Mouse (Mus musculus) lung, postnatal 0 days (tissue): ENCODE results near the gene Cdhr3. TPM values are rescaled to one million over a fixed set of nuclear protein-coding genes. Genes with fewer than 3 reads are reported as not detected.
A peak's percentile ranks its signal among the peaks of the same experiment; 100 is the strongest.

Experiments
- ATAC-seq: fragments of 200-750 bp; cut with Nextera tagmentation; 2 replicates; pipeline ENCODE4 v1.8.0; 2017; ENCODE audit warnings: moderate library complexity
- DNase-seq: peaks from one replicate; pipeline ENCODE4 v3.0.0-alpha.2; 2016; ENCODE audit warnings: low spot score
- H3K27ac ChIP-seq: fragments of 300-500 bp; sonication (generic); 2 replicates; pipeline ENCODE4 v1.5.1; 2014; ENCODE audit warnings: antibody characterized with exemption, mild to moderate bottlenecking, low read length, mixed read lengths
- H3K27me3 ChIP-seq: fragments of 300-500 bp; sonication (generic); replicated peaks from 2 replicates; pipeline ENCODE4 v1.6.1; 2014; ENCODE audit warnings: low read length, mixed read lengths; ENCODE audit not compliant: insufficient read depth
- H3K36me3 ChIP-seq: fragments of 300-500 bp; sonication (generic); 2 replicates; pipeline ENCODE4 v1.6.1; 2014; ENCODE audit warnings: low read length, mixed read lengths; ENCODE audit not compliant: insufficient read depth
- H3K4me1 ChIP-seq: fragments of 300-500 bp; sonication (generic); 2 replicates; pipeline ENCODE4 v1.6.1; 2014; ENCODE audit warnings: antibody characterized with exemption, low read depth, low read length, mixed read lengths; ENCODE audit not compliant: insufficient read depth
- H3K4me2 ChIP-seq: fragments of 300-500 bp; sonication (generic); replicated peaks from 2 replicates; pipeline ENCODE4 v1.6.1; 2014; ENCODE audit warnings: low read depth, mild to moderate bottlenecking, low read length, moderate library complexity, mixed read lengths
- H3K4me3 ChIP-seq: fragments of 300-500 bp; sonication (generic); 2 replicates; pipeline ENCODE4 v1.5.1; 2014; ENCODE audit warnings: low read depth, low read length
- H3K9ac ChIP-seq: fragments of 300-500 bp; sonication (generic); replicated peaks from 2 replicates; pipeline ENCODE4 v1.6.1; 2014; ENCODE audit warnings: low read depth, mild to moderate bottlenecking
- H3K9me3 ChIP-seq: fragments of 300-500 bp; sonication (generic); 2 replicates; pipeline ENCODE4 v1.6.1; 2016; ENCODE audit warnings: low read length, mixed read lengths
- CTCF ChIP-seq: IDR thresholded peaks from 2 replicates; pipeline ENCODE4 v1.5.1; 2016; ENCODE audit warnings: antibody characterized with exemption, mild to moderate bottlenecking
- EP300 ChIP-seq: IDR thresholded peaks from 2 replicates; pipeline ENCODE4 v1.6.1; 2016; ENCODE audit warnings: antibody characterized with exemption, mild to moderate bottlenecking, control low read depth
- WGBS: fragments of 180-500 bp; shearing (Covaris S2); extraction: QIAGEN DNeasy Blood & Tissue Kit; methylation state at CpG from one replicate; pipeline ENCODE4 v1.1.7; 2014; 5-methylcytosine and 5-hydroxymethylcytosine counted together
- polyA plus RNA-seq: library from polyadenylated mRNA; unstranded; fragments of >200 nt; fragmentation: Nextera tagmentation; extraction: Ambion mirVana; gene quantifications from 2 replicates; pipeline ENCODE4 v1.2.1, GENCODE M21; 2015

Cdhr3 gene
- polyA plus RNA-seq, 1 experiment from 2014 or later: 5.6 TPM

- DNase-seq (no peak), ATAC-seq (no peak)
- H3K4me1 ChIP-seq: no peaks in the 10 kb centered on the region
- H3K4me3 ChIP-seq: no peak overlapping the region
- 58% methylated on average over 2 of the region's 2 CpGs for WGBS
- H3K27me3 ChIP-seq: no peaks in the 10 kb centered on the region
- H3K9ac ChIP-seq: no peak overlapping the region
- no peak overlapping the region for H3K4me2 ChIP-seq
- H3K36me3 ChIP-seq: no peaks in the 10 kb centered on the region
- no peak for TF ChIP-seq EP300
- no peak for TF ChIP-seq CTCF
- H3K9me3 ChIP-seq: no peaks in the 10 kb centered on the region
- H3K27ac ChIP-seq: no peak overlapping the region
Measured at GRCm38 (mm10) chr12:33128121-33128520, 35.4 kb upstream of the Cdhr3 start.

DNA sequence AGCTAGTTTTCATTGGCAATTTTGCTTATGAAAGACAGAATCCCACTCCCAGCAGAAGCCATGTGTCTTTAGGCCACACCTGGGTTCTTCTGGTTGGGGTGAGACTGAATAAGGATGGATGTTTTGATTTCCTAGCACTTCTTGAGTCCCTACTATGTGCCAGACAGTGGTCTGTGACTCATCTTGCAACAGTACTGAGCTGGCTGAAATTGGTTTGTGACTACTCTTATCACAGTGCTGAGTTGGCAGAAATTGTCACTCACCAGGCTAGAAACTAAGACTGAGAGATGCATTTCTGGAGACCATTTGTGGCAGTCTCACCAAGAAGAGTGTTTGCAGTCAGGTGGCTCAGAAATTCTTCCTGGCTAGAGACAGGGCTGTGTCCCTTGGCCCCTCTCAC lies 33.6 kb upstream of the Cdhr3 start:
- DNase-seq (no peak), ATAC-seq (no peak)
- no peaks in the 10 kb centered on the region for H3K27me3 ChIP-seq

DNA sequence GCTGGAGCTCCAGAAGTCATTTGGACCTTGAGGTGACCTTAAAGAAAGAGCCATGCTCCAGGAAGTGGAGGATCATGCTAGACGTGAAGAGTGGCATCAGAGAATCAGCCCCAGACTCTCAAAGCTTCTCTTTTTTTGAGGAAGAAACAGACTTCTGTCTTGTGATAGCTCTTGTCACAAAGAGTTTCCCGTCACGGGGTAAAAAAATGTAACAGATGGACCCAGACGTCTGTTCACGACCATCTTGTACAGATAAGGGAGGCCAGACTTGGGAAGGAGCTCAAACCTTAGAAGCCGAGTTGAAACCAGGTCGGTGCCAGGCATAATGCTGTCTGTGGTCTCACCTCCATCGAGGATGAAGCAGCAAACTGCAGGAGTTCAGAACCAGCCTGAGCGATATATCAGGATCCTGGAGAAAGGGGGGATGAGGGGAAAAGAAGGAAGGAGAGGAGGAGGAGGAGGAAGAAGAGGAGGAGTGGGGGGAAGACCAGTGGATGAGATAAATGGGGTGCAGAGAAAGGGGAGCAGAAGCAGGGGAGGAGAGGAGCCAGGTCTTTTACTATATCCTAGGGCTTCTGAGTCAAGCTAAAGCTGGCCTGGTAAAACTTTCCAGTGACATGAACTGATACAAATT lies 33.0 kb upstream of the Cdhr3 start:
- WGBS: 60% methylated on average over 9 of the region's 9 CpGs
- H3K4me3 ChIP-seq: no peak overlapping the region
- no peak overlapping the region for H3K9ac ChIP-seq
- no peaks in the 10 kb centered on the region for H3K36me3 ChIP-seq
- TF ChIP-seq CTCF: no peak
- no peak for TF ChIP-seq EP300
- H3K4me2 ChIP-seq: no peak overlapping the region
- no peaks in the 10 kb centered on the region for H3K4me1 ChIP-seq
- H3K9me3 ChIP-seq: no peaks in the 10 kb centered on the region
- ATAC-seq: no peak
- no peak for DNase-seq
- no peak overlapping the region for H3K27ac ChIP-seq
- no peaks in the 10 kb centered on the region for H3K27me3 ChIP-seq

More for the DNA sequence above, 33.6 kb upstream of the Cdhr3 start:
- no peak overlapping the region for H3K9ac ChIP-seq
- no peaks in the 10 kb centered on the region for H3K9me3 ChIP-seq
- no peaks in the 10 kb centered on the region for H3K36me3 ChIP-seq
- H3K27ac ChIP-seq: no peak overlapping the region
- H3K4me3 ChIP-seq: no peak overlapping the region
- no peaks in the 10 kb centered on the region for H3K4me1 ChIP-seq
- no peak overlapping the region for H3K4me2 ChIP-seq
- TF ChIP-seq EP300: no peak
- no peak for TF ChIP-seq CTCF

GRCm38 (mm10) chr12:33118624-33119301 lies 26.1 kb upstream of the Cdhr3 start:
- Histone ChIP-seq H3K27ac (no peak overlapping the region), H3K9me3 (no peaks in the 10 kb centered on the region), H3K4me3 (no peak overlapping the region), H3K36me3 (no peaks in the 10 kb centered on the region), H3K4me2 (peak overlapping the region; percentile 21; the same call in 1 of the 2 replicates), H3K9ac (no peak overlapping the region), H3K4me1 (no peaks in the 10 kb centered on the region), H3K27me3 (no peaks in the 10 kb centered on the region)
- TF ChIP-seq EP300 (no peak), CTCF (no peak)
- DNase-seq: no peak
- 29% methylated on average over 15 of the region's 15 CpGs for WGBS
- no peak for ATAC-seq

- Histone ChIP-seq H3K9ac (no peak overlapping the region), H3K27ac (peak overlapping the region; percentile 51), H3K4me3 (no peak overlapping the region), H3K27me3 (no peaks in the 10 kb centered on the region), H3K36me3 (no peaks in the 10 kb centered on the region), H3K4me1 (no peaks in the 10 kb centered on the region; the same call in 1 of the 2 replicates), H3K4me2 (no peak overlapping the region), H3K9me3 (no peaks in the 10 kb centered on the region)
- ATAC-seq (peak; percentile 88), DNase-seq (peak; percentile 85)
- peak; percentile 71 for TF ChIP-seq EP300
- TF ChIP-seq CTCF: no peak
- WGBS: 3% methylated on average over 14 of the region's 14 CpGs
Measured at GRCm38 (mm10) chr12:33110894-33111471, 18.3 kb upstream of the Cdhr3 start.

- ATAC-seq: peak; percentile 50; the same call in 1 of the 2 replicates
Measured at GRCm38 (mm10) chr12:33109531-33109930, 16.9 kb upstream of the Cdhr3 start.

More at GRCm38 (mm10) chr12:33109531-33109930, 16.9 kb upstream of the Cdhr3 start:
- Histone ChIP-seq H3K27me3 (no peaks in the 10 kb centered on the region), H3K36me3 (no peaks in the 10 kb centered on the region), H3K4me3 (no peak overlapping the region), H3K4me1 (no peaks in the 10 kb centered on the region; the same call in 1 of the 2 replicates), H3K27ac (no peak overlapping the region), H3K9ac (no peak overlapping the region), H3K4me2 (no peak overlapping the region), H3K9me3 (no peaks in the 10 kb centered on the region)
- no peak for TF ChIP-seq EP300
- TF ChIP-seq CTCF: peak; percentile 78
- DNase-seq: peak; percentile 63
